Mouse (Mus musculus): ENCODE measurements around the gene Aldh8a1. TPM values are rescaled to one million over a fixed set of nuclear protein-coding genes. Genes with fewer than 3 reads are reported as not detected.

Gene Aldh8a1
- polyA plus RNA-seq, 1 experiment from 2014 or later, result not detected

GRCm38 (mm10) chr10:21404822-21405221, 27.7 kb downstream of the Aldh8a1 start:
- DNase-seq (ENCODE audit: extremely low spot score, low spot score), result no peak
- no peaks in the 10 kb centered on the region for H3K9me3 ChIP-seq
- H3K4me3 ChIP-seq, result no peak overlapping the region
- WGBS, result 86% methylated on average over 4 of the region's 4 CpGs
- H3K27me3 ChIP-seq (ENCODE audit: poor library complexity, severe bottlenecking), result no peaks in the 10 kb centered on the region
- no peaks in the 10 kb centered on the region for H3K36me3 ChIP-seq (replicated peaks)
- peaks cover 7% of the 10 kb centered on the region; the same call in 1 of the 2 replicates for H3K4me1 ChIP-seq
- no peak overlapping the region for H3K27ac ChIP-seq

- H3K27me3 ChIP-seq (ENCODE audit: poor library complexity, severe bottlenecking), result no peaks in the 10 kb centered on the region
- H3K27ac ChIP-seq, result no peak overlapping the region
- peaks cover 4% of the 10 kb centered on the region; the same call in 1 of the 2 replicates for H3K4me1 ChIP-seq
- no peak for DNase-seq (ENCODE audit: extremely low spot score, low spot score)
- 83% methylated on average over 11 of the region's 11 CpGs for WGBS
- no peaks in the 10 kb centered on the region for H3K9me3 ChIP-seq
- no peak overlapping the region for H3K4me3 ChIP-seq
- H3K36me3 ChIP-seq (replicated peaks), result no peaks in the 10 kb centered on the region
These were observed 28.8 kb downstream of the Aldh8a1 start for GRCm38 (mm10) chr10:21405707-21406534.

GRCm38 (mm10) chr10:21410711-21411110, 33.6 kb downstream of the Aldh8a1 start:
- no peak for DNase-seq (ENCODE audit: extremely low spot score, low spot score)
- no peaks in the 10 kb centered on the region for H3K27me3 ChIP-seq (ENCODE audit: poor library complexity, severe bottlenecking)
- H3K4me1 ChIP-seq, result no peaks in the 10 kb centered on the region
- no peak overlapping the region for H3K27ac ChIP-seq
- H3K9me3 ChIP-seq, result no peaks in the 10 kb centered on the region
- 87% methylated on average over 5 of the region's 5 CpGs for WGBS
- H3K4me3 ChIP-seq, result no peak overlapping the region
- no peaks in the 10 kb centered on the region for H3K36me3 ChIP-seq (replicated peaks)

DNA sequence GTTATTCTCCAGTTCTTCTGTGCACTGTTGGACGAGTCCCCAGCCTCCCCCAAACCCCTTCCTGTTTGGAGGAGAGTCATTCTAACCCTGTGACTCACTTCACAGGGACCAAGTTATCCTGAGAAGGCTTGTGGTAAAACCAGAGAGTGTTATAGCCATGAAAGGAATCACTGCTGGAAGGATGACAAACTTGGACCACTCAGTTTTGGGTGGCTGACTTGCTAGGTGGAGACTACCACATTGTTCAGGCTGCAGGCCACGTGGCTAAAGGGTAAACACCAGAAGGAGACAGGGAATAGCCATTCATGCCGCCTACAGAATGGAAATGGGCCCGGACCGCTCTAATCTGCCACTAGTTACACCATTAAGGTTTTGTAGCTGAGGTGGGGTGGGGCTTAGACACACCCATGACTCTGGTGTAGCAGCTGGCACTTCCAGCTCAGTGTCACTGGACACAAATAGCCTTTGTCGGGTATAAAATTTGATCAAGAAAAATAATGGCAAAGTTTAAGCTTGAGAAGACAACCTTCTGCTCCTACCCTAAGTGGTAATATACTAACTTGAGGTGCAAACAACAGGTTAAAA, 34.6 kb downstream of the Aldh8a1 start:
- H3K27ac ChIP-seq, result no peak overlapping the region
- DNase-seq (ENCODE audit: extremely low spot score, low spot score), result no peak
- no peak overlapping the region for H3K4me3 ChIP-seq
- no peaks in the 10 kb centered on the region for H3K9me3 ChIP-seq
- no peaks in the 10 kb centered on the region for H3K36me3 ChIP-seq (replicated peaks)
- 83% methylated on average over 6 of the region's 6 CpGs for WGBS
- H3K4me1 ChIP-seq, result no peaks in the 10 kb centered on the region
- H3K27me3 ChIP-seq (ENCODE audit: poor library complexity, severe bottlenecking), result no peaks in the 10 kb centered on the region

DNA sequence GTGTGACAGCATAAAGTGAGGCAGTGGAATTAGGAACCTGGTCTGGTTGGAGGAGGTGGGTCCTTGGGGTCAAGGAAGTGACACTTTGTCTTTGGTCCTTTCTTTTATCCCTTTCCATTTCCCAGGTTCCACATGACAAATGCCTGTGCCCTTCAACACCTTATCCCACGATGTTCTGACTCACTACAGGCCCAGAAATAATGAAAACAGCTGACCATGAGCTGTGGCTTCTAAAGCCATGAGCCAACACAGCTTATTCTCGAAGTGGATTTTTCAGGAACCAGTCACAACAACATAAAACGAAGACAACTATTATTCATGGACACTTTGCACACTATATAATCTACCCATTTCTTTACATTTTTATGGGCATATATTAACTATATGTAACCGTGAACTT, 37.9 kb downstream of the Aldh8a1 start:
- Histone ChIP-seq H3K27ac (no peak overlapping the region), H3K4me1 (no peaks in the 10 kb centered on the region), H3K9me3 (no peaks in the 10 kb centered on the region), H3K4me3 (no peak overlapping the region), H3K27me3 (ENCODE audit: poor library complexity, severe bottlenecking) (no peaks in the 10 kb centered on the region), H3K36me3 (replicated peaks) (no peaks in the 10 kb centered on the region)
- 85% methylated on average over 4 of the region's 4 CpGs for WGBS
- no peak for DNase-seq (ENCODE audit: extremely low spot score, low spot score)

DNA sequence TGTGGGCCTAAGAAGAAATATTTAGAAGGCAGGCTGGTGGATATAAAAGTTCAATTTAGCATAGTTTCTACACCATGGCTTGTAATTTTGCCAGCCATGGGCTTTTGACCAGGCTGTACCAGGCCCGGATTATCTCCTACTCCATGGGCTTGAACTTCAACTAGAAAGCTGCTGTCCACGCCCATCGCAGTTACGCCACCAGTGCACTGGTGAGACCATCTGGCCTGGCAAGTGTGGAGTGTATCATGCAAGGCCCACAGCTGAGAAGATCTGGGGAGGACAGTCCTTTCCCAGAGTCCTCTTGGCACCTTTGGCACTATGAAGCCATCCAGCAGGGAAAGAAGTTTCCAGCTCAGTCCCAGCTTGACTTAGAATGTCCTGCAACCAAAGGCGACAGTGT, 39.1 kb downstream of the Aldh8a1 start:
- Histone ChIP-seq H3K27ac (no peak overlapping the region), H3K4me1 (no peaks in the 10 kb centered on the region), H3K36me3 (replicated peaks) (no peaks in the 10 kb centered on the region), H3K9me3 (no peaks in the 10 kb centered on the region), H3K27me3 (ENCODE audit: poor library complexity, severe bottlenecking) (no peaks in the 10 kb centered on the region), H3K4me3 (no peak overlapping the region)
- DNase-seq (ENCODE audit: extremely low spot score, low spot score), result no peak
- WGBS, result 95% methylated on average over 5 of the region's 5 CpGs

DNA sequence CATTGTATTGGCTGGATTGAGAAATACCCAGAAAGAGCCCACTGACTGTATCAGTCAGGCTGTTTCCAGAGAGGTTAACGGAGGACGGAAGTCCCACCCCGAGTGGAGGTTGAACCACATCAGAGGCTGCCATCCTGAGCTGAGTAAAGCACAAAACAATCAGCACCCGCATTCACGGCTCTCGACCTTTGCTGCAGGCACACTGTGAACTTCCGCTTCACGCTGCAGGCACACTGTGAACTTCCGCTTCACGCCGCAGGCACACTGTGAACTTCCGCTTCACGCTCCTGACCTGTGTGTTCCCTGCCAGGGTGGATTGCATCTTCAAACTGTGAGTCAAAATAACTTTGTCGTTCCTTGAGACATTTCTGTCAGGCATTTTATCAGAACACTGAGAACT, 42.1 kb downstream of the Aldh8a1 start:
- DNase-seq (ENCODE audit: extremely low spot score, low spot score), result no peak
- H3K27me3 ChIP-seq (ENCODE audit: poor library complexity, severe bottlenecking), result no peaks in the 10 kb centered on the region
- no peak overlapping the region for H3K4me3 ChIP-seq
- H3K27ac ChIP-seq, result no peak overlapping the region
- 85% methylated on average over 14 of the region's 14 CpGs for WGBS
- no peaks in the 10 kb centered on the region for H3K36me3 ChIP-seq (replicated peaks)
- H3K9me3 ChIP-seq, result no peaks in the 10 kb centered on the region
- no peaks in the 10 kb centered on the region for H3K4me1 ChIP-seq

GRCm38 (mm10) chr10:21420457-21421424, 43.6 kb downstream of the Aldh8a1 start:
- 74% methylated on average over 24 of the region's 24 CpGs for WGBS
- Histone ChIP-seq H3K4me1 (no peaks in the 10 kb centered on the region), H3K27ac (no peak overlapping the region), H3K9me3 (no peaks in the 10 kb centered on the region), H3K4me3 (no peak overlapping the region), H3K27me3 (ENCODE audit: poor library complexity, severe bottlenecking) (no peaks in the 10 kb centered on the region), H3K36me3 (replicated peaks) (no peaks in the 10 kb centered on the region)
- DNase-seq (ENCODE audit: extremely low spot score, low spot score), result peak; percentile 41

- DNase-seq (ENCODE audit: extremely low spot score, low spot score), result no peak
- no peaks in the 10 kb centered on the region for H3K36me3 ChIP-seq (replicated peaks)
- no peak overlapping the region for H3K27ac ChIP-seq
- peaks cover 13% of the 10 kb centered on the region for H3K4me1 ChIP-seq
- no peaks in the 10 kb centered on the region for H3K27me3 ChIP-seq (ENCODE audit: poor library complexity, severe bottlenecking)
- no peak overlapping the region for H3K4me3 ChIP-seq
- no peaks in the 10 kb centered on the region for H3K9me3 ChIP-seq
- WGBS, result 74% methylated on average over 3 of the region's 3 CpGs
These were observed 49.4 kb downstream of the Aldh8a1 start for GRCm38 (mm10) chr10:21426515-21426914.

DNA sequence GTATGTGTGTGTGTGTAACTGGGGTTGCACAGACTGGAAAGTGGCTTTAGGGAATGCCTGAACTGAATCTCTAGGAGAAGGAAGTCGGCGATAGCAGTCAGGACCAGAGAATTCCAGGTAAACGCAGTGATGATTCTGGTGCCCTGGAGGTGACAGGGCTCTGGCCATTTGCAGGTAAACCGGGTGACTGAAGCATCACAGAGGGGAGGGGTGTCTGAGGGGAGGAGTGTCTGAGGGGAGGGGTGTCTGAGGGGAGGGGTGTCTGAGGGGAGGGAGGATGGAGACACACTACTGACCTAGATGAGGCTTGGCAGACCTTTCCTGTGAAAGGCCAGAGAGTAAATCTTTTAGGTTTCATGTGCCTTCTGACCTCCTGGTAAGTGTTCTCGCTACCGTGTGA, 50.9 kb downstream of the Aldh8a1 start:
- H3K36me3 ChIP-seq (replicated peaks), result no peaks in the 10 kb centered on the region
- WGBS, result 75% methylated on average over 6 of the region's 6 CpGs
- no peak for DNase-seq (ENCODE audit: extremely low spot score, low spot score)
- no peak overlapping the region for H3K27ac ChIP-seq
- peaks cover 13% of the 10 kb centered on the region for H3K4me1 ChIP-seq
- H3K9me3 ChIP-seq, result no peaks in the 10 kb centered on the region
- no peak overlapping the region for H3K4me3 ChIP-seq
- no peaks in the 10 kb centered on the region for H3K27me3 ChIP-seq (ENCODE audit: poor library complexity, severe bottlenecking)

- Histone ChIP-seq H3K4me3 (no peak overlapping the region), H3K27ac (no peak overlapping the region), H3K27me3 (ENCODE audit: poor library complexity, severe bottlenecking) (no peaks in the 10 kb centered on the region), H3K36me3 (replicated peaks) (no peaks in the 10 kb centered on the region), H3K9me3 (no peaks in the 10 kb centered on the region), H3K4me1 (peaks cover 11% of the 10 kb centered on the region)
- 87% methylated on average over 1 of the region's 1 CpGs for whole genome bisulfite sequencing
- no peak for DNase-seq (ENCODE audit: extremely low spot score, low spot score)
These were observed 62.2 kb downstream of the Aldh8a1 start for GRCm38 (mm10) chr10:21439268-21439667.

DNA sequence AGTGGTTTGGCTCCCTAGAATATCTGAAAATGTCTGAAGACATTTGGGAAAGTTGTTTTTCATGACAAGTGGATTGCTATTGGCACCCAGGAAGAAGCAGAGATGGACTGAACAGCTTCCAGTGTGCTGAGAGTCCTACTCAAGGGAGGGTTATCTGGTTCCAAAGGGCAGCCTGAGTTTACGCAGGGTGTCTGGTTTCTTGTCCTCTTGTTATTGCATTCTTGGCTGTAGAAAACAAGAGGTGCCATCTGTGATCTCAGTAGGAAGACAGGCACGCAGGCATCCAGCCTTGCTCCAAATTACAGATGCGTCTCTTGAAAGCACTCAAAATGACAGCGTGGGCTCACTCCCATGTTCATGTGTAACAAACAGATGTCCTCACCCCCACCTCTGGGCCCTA, 63.9 kb downstream of the Aldh8a1 start:
- Histone ChIP-seq H3K9me3 (no peaks in the 10 kb centered on the region), H3K36me3 (replicated peaks) (no peaks in the 10 kb centered on the region), H3K4me3 (no peak overlapping the region), H3K27me3 (ENCODE audit: poor library complexity, severe bottlenecking) (no peaks in the 10 kb centered on the region), H3K27ac (no peak overlapping the region), H3K4me1 (peaks cover 11% of the 10 kb centered on the region)
- 75% methylated on average over 4 of the region's 4 CpGs for WGBS
- DNase-seq (ENCODE audit: extremely low spot score, low spot score), result no peak
